Mouse (Mus musculus) splenic B cell, adult 2 months (primary cell): ENCODE measurements around the gene Gli3.

Experiments used
- DNase-seq: peaks from one replicate; pipeline ENCODE4 v3.0.0-alpha.2; 2011; ENCODE audit warnings: low read depth, low spot score
- H3K27me3 ChIP-seq: 2 replicates; pipeline ENCODE4 v1.6.1; 2012; ENCODE audit warnings: mild to moderate bottlenecking, low read length, moderate library complexity, mixed read lengths; ENCODE audit not compliant: control insufficient read depth, poor library complexity, insufficient read depth, severe bottlenecking
- H3K36me3 ChIP-seq: 2 replicates; pipeline ENCODE4 v1.6.1; 2012; ENCODE audit warnings: mild to moderate bottlenecking, low read length, moderate library complexity, mixed read lengths; ENCODE audit not compliant: control insufficient read depth, poor library complexity, insufficient read depth, severe bottlenecking

Gene Gli3

GRCm38 (mm10) chr13:15688074-15688825 is 225.2 kb downstream of the Gli3 start:
- no peaks in the 10 kb centered on the region for H3K36me3 ChIP-seq
- DNase-seq = no peak
- H3K27me3 ChIP-seq = no peaks in the 10 kb centered on the region

- no peak for DNase-seq
- Histone ChIP-seq H3K36me3 (no peaks in the 10 kb centered on the region), H3K27me3 (no peaks in the 10 kb centered on the region)
These were observed 225.9 kb downstream of the Gli3 start for GRCm38 (mm10) chr13:15688826-15689501.

- H3K36me3 ChIP-seq = no peaks in the 10 kb centered on the region
- H3K27me3 ChIP-seq = no peaks in the 10 kb centered on the region
- no peak for DNase-seq
These were observed 228.9 kb downstream of the Gli3 start for GRCm38 (mm10) chr13:15691751-15692464.

GRCm38 (mm10) chr13:15692465-15692809 is 229.4 kb downstream of the Gli3 start:
- Histone ChIP-seq H3K27me3 (no peaks in the 10 kb centered on the region), H3K36me3 (no peaks in the 10 kb centered on the region)
- DNase-seq = no peak

GRCm38 (mm10) chr13:15698284-15698683 is 235.2 kb downstream of the Gli3 start:
- no peaks in the 10 kb centered on the region for H3K36me3 ChIP-seq
- no peak for DNase-seq
- no peaks in the 10 kb centered on the region for H3K27me3 ChIP-seq

GRCm38 (mm10) chr13:15699116-15699515 is 236.1 kb downstream of the Gli3 start:
- no peak for DNase-seq
- H3K27me3 ChIP-seq = no peaks in the 10 kb centered on the region
- no peaks in the 10 kb centered on the region for H3K36me3 ChIP-seq

GRCm38 (mm10) chr13:15704669-15705068 is 241.6 kb downstream of the Gli3 start:
- Histone ChIP-seq H3K27me3 (no peaks in the 10 kb centered on the region), H3K36me3 (no peaks in the 10 kb centered on the region)
- DNase-seq = no peak

GRCm38 (mm10) chr13:15707481-15707881 is 244.4 kb downstream of the Gli3 start:
- Histone ChIP-seq H3K27me3 (no peaks in the 10 kb centered on the region), H3K36me3 (no peaks in the 10 kb centered on the region)
- no peak for DNase-seq

- Histone ChIP-seq H3K27me3 (no peaks in the 10 kb centered on the region), H3K36me3 (no peaks in the 10 kb centered on the region)
- DNase-seq = no peak
These were observed 250.5 kb downstream of the Gli3 start for GRCm38 (mm10) chr13:15713486-15713885.

- Histone ChIP-seq H3K36me3 (no peaks in the 10 kb centered on the region), H3K27me3 (no peaks in the 10 kb centered on the region)
- no peak for DNase-seq
These were observed 251.3 kb downstream of the Gli3 start for GRCm38 (mm10) chr13:15714331-15714725.

- DNase-seq = no peak
- H3K36me3 ChIP-seq = no peaks in the 10 kb centered on the region
- no peaks in the 10 kb centered on the region for H3K27me3 ChIP-seq
These were observed 251.8 kb downstream of the Gli3 start for GRCm38 (mm10) chr13:15714726-15715437.

- no peaks in the 10 kb centered on the region for H3K27me3 ChIP-seq
- no peaks in the 10 kb centered on the region for H3K36me3 ChIP-seq
- DNase-seq = no peak
These were observed 258.4 kb downstream of the Gli3 start for GRCm38 (mm10) chr13:15721446-15721845.

- no peak for DNase-seq
- Histone ChIP-seq H3K27me3 (no peaks in the 10 kb centered on the region), H3K36me3 (no peaks in the 10 kb centered on the region)
These were observed 259.8 kb downstream of the Gli3 start for GRCm38 (mm10) chr13:15722766-15723379.

GRCm38 (mm10) chr13:15724723-15725122 is 261.7 kb downstream of the Gli3 start:
- no peaks in the 10 kb centered on the region for H3K27me3 ChIP-seq
- H3K36me3 ChIP-seq = no peaks in the 10 kb centered on the region
- no peak for DNase-seq
